Mouse (Mus musculus) MEL (cell line): ENCODE measurements around the gene Vmn1r143.
"Not testable (repeated sequence)": the region's sequence is repeated elsewhere in the genome, so short reads cannot be mapped to it uniquely, and the experiment has no call there.

Source experiments
- GATA1 ChIP-seq: IDR thresholded peaks from 2 replicates; pipeline ENCODE4 v1.6.1; 2011; ENCODE audit warnings: low read depth, low read length, improper control_type of control experiment
- MYC ChIP-seq: IDR thresholded peaks from 2 replicates; pipeline ENCODE4 v1.6.1; 2011; ENCODE audit warnings: low read depth, mild to moderate bottlenecking, low read length, improper control_type of control experiment, moderate library complexity
- ZC3H11A ChIP-seq: IDR thresholded peaks from 2 replicates; pipeline ENCODE4 v1.6.1; 2012; ENCODE audit warnings: low read depth, mild to moderate bottlenecking, inconsistent platforms, low read length, improper control_type of control experiment

- TF ChIP-seq ZC3H11A, GATA1, MYC: not testable (repeated sequence)
Observed at GRCm38 (mm10) chr7:22229384-22229783, 40.2 kb downstream of the Vmn1r143 start, which contains the start of gene Gm8453.
